Mouse (Mus musculus) brain, embryonic 14.5 days (tissue): Measurements from ENCODE around the gene Car12. TPM values are rescaled to one million over a fixed set of nuclear protein-coding genes. Genes with fewer than 3 reads are reported as not detected.

ENCODE experiments used
- DNase-seq: peaks from one replicate; pipeline ENCODE4 v3.0.0-alpha.2; 2011; ENCODE audit warnings: low read depth
- CTCF ChIP-seq: fragments of 200-500 bp; IDR thresholded peaks from 2 replicates; pipeline ENCODE4 v1.5.1; 2012; ENCODE audit warnings: inconsistent platforms, mild to moderate bottlenecking, moderate library complexity, borderline replicate concordance; ENCODE audit not compliant: insufficient read depth, insufficient read length; ENCODE audit errors: extremely low read depth
- POLR2A ChIP-seq: fragments of 200-500 bp; IDR thresholded peaks from 2 replicates; pipeline ENCODE4 v1.6.1; 2012; ENCODE audit warnings: mild to moderate bottlenecking, inconsistent platforms, borderline replicate concordance; ENCODE audit not compliant: poor library complexity, insufficient read depth, insufficient read length, severe bottlenecking; ENCODE audit errors: extremely low read depth
- polyA plus RNA-seq: library from polyadenylated mRNA; depleted of rRNA; stranded (reverse); fragments of >200 nt; gene quantifications from 2 replicates; pipeline ENCODE4 v1.2.3, GENCODE M21; 2012; rRNA removed

Gene Car12
- polyA plus RNA-seq, 1 experiment = 9.2 TPM

GRCm38 (mm10) chr9:66795464-66796324 is 82.2 kb downstream of the Car12 start, which contains the start of gene Aph1b:
TSS of gene Aph1b (minus strand) at chr9:66795490.
- TF ChIP-seq CTCF (no peak), POLR2A (no peak; the same call in 1 of the 2 replicates)
- DNase-seq = peak; percentile 98

GRCm38 (mm10) chr9:66796739-66797138 is 83.3 kb downstream of the Car12 start, which contains the start of gene Gm10647:
TSS of gene Gm10647 (plus strand) at chr9:66797039.
- TF ChIP-seq CTCF (no peak), POLR2A (no peak)
- DNase-seq = no peak

- no peak for DNase-seq
- TF ChIP-seq POLR2A (no peak), CTCF (no peak)
Measured at GRCm38 (mm10) chr9:66801947-66802346, 88.5 kb downstream of the Car12 start.

GRCm38 (mm10) chr9:66805951-66806350 is 92.5 kb downstream of the Car12 start:
- peak; percentile 27 for DNase-seq

GRCm38 (mm10) chr9:66813392-66813791 is 99.9 kb downstream of the Car12 start:
- peak; percentile 8 for DNase-seq
- TF ChIP-seq CTCF (no peak), POLR2A (no peak)

Other genes with a start within 250 kb of the Car12 start
- 1.7 and 2.2 TPM in 2 replicates for gene Fbxl22, start 199.1 kb upstream of the Car12 start, polyA plus RNA-seq
- gene Usp3, start 120.5 kb upstream of the Car12 start, polyA plus RNA-seq = 63.7 and 68.7 TPM in 2 replicates
- 19.9 and 21.5 TPM in 2 replicates for gene Aph1b, start 81.8 kb downstream of the Car12 start, polyA plus RNA-seq
- 0.18 and 0.24 TPM in 2 replicates for gene Gm10647, start 83.4 kb downstream of the Car12 start, polyA plus RNA-seq
- 1.6 and 2.3 TPM in 2 replicates for gene Aph1c, start 121.0 kb downstream of the Car12 start, polyA plus RNA-seq
- 23.4 and 26.9 TPM in 2 replicates for gene Rab8b, start 206.0 kb downstream of the Car12 start, polyA plus RNA-seq
- 108 and 152 TPM in 2 replicates for gene Rps27l, start 232.4 kb downstream of the Car12 start, polyA plus RNA-seq